Mouse (Mus musculus) neural tube, embryonic 15.5 days (tissue): ENCODE results near the gene Mov10. TPM values are rescaled to one million over a fixed set of nuclear protein-coding genes. Genes with fewer than 3 reads are reported as not detected.
"Not testable (repeated sequence)": the region's sequence is repeated elsewhere in the genome, so short reads cannot be mapped to it uniquely, and the experiment has no call there.

Experiments used
- ATAC-seq: fragments of 200-750 bp; cut with Nextera tagmentation; 2 replicates; pipeline ENCODE4 v1.8.0; 2017; ENCODE audit warnings: mild to moderate bottlenecking, moderate TSS enrichment, moderate library complexity; ENCODE audit not compliant: low FRiP score
- H3K27ac ChIP-seq: fragments of 300-500 bp; sonication (generic); replicated peaks from 2 replicates; pipeline ENCODE4 v1.5.1; 2015; ENCODE audit warnings: mild to moderate bottlenecking, inconsistent platforms
- H3K27me3 ChIP-seq: fragments of 300-500 bp; sonication (generic); replicated peaks from 2 replicates; pipeline ENCODE4 v1.6.1; 2015; ENCODE audit warnings: inconsistent platforms
- H3K36me3 ChIP-seq: fragments of 300-500 bp; sonication (generic); 2 replicates; pipeline ENCODE4 v1.6.1; 2015; ENCODE audit warnings: inconsistent platforms
- H3K4me1 ChIP-seq: fragments of 300-500 bp; sonication (generic); 2 replicates; pipeline ENCODE4 v1.6.1; 2015; ENCODE audit warnings: inconsistent platforms
- H3K4me2 ChIP-seq: fragments of 300-500 bp; sonication (generic); 2 replicates; pipeline ENCODE4 v1.6.1; 2015; ENCODE audit warnings: inconsistent platforms, mild to moderate bottlenecking, moderate library complexity
- H3K4me3 ChIP-seq: fragments of 300-500 bp; sonication (generic); replicated peaks from 2 replicates; pipeline ENCODE4 v1.5.1; 2015; ENCODE audit warnings: mild to moderate bottlenecking, inconsistent platforms
- H3K9ac ChIP-seq: fragments of 300-500 bp; sonication (generic); replicated peaks from 2 replicates; pipeline ENCODE4 v1.6.1; 2015; ENCODE audit warnings: mild to moderate bottlenecking, inconsistent platforms
- H3K9me3 ChIP-seq: fragments of 300-500 bp; sonication (generic); replicated peaks from 2 replicates; pipeline ENCODE4 v1.6.1; 2016; ENCODE audit warnings: inconsistent platforms
- WGBS: fragments of 180-500 bp; shearing (Covaris S2); methylation state at CpG from one replicate; pipeline ENCODE4 v1.1.7; 2015; ENCODE audit warnings: mixed read lengths; 5-methylcytosine and 5-hydroxymethylcytosine counted together
- polyA plus RNA-seq: library from polyadenylated mRNA; unstranded; fragments of >200 nt; fragmentation: Nextera tagmentation; extraction: Ambion mirVana; gene quantifications from 2 replicates; pipeline ENCODE4 v1.2.1, GENCODE M21; 2015

Mov10 gene
- polyA plus RNA-seq, 1 experiment from 2014 or later = 11.9 TPM

DNA sequence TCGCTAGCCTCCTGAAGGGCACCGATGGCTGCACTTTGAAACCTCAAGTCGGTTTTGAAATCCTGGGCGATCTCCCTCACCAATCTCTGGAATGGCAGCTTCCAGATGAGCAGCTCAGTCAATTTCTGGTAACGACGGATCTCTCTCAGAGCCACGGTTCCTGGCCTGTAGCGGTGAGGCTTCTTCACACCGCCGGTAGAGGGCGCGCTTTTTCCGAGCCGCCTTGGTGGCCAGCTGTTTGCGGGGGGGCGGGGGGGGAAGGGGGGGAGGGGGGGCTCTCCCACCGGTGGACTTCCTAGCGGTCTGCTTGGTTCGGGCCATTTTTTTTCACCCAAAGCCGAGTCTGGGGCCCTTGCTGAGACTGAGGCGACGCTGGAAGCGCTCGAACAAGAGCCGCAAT lies 65.5 kb downstream of the Mov10 start:
- WGBS = 19% methylated on average over 20 of the region's 25 CpGs
- not testable (repeated sequence) for H3K4me3 ChIP-seq, H3K9ac ChIP-seq, H3K4me1 ChIP-seq, H3K27ac ChIP-seq, ATAC-seq, H3K9me3 ChIP-seq, H3K36me3 ChIP-seq, H3K27me3 ChIP-seq, H3K4me2 ChIP-seq

Other genes with a start within 250 kb of the Mov10 start
- gene Slc16a1, start 179.9 kb downstream of the Mov10 start, polyA plus RNA-seq = 10.5 and 16.8 TPM in 2 replicates
- gene Ppm1j, start 37.5 kb downstream of the Mov10 start, polyA plus RNA-seq = 2.3 and 2.8 TPM in 2 replicates
- gene Fam19a3, start 36.7 kb downstream of the Mov10 start, polyA plus RNA-seq = 0.09 and 0.17 TPM in 2 replicates
- gene Rhoc, start 30.2 kb downstream of the Mov10 start, polyA plus RNA-seq = 74.6 and 85.4 TPM in 2 replicates
- gene St7l, start 45.4 kb upstream of the Mov10 start, polyA plus RNA-seq = 33.6 and 34.6 TPM in 2 replicates
- gene Capza1, start 45.9 kb upstream of the Mov10 start, polyA plus RNA-seq = 144 and 167 TPM in 2 replicates
- 0.78 and 0.88 TPM in 2 replicates for gene Wnt2b, start 143.4 kb upstream of the Mov10 start, polyA plus RNA-seq
- gene Cttnbp2nl, start 234.6 kb upstream of the Mov10 start, polyA plus RNA-seq = 35.8 and 38.8 TPM in 2 replicates
- not detected in 2 replicates for gene 4930564D02Rik, start 248.3 kb upstream of the Mov10 start, polyA plus RNA-seq